Comparison of ENCODE assay signal across 8 mouse cellular contexts in the genomic region with DNA sequence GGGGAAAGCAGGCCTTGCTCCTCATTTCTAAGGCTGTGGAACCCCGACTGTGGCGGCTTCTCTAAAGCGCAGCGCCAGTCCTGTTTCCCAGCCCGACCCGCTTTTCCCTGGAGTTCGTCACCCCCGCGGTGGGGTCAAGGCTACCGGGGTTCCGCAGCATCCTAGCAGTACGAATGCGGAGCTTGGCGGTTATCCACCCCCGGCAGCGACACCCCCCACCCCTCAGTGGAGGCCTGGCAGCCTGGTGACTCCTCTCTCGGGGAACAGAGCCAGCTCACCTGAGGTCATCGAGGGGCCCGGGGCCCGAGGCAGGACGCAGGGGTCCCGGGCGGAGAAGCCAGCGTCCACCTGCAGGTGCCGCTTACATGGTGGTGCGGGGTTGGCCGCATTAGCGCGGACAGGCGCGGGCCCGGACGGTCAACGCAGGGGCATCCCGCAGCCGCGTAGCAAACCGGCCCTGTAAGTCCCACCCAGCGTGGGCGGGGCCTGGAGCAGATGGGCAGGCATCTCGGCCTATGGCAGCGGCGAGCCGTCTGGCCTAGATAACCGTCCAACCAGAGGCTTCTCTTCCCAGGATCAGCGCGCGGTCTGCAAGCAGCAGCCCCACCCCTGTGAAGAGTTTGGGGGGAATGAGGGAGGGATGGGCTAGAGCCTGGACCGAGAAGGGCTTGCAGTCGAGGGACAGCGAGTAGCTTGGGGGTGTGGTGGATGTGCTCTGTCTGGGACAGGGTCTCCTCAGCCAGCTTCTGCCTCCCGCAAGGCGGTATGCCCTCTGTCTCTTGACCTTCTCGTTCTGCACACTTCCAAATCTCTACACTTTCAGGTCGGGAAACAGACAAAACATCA. TPM values are rescaled to one million over a fixed set of nuclear protein-coding genes. Genes with fewer than 3 reads are reported as not detected.
DNase-seq lines count a peak whose midpoint lies in the region; ATAC-seq lines count a peak whose summit lies in the region.

A gene (minus strand): TSS at position 468 of the 846 bp plus-strand sequence.

- H3K4me3 ChIP-seq in heart, embryonic 13.5 days = peak within 1 kb of the TSS; percentile 69
- peak within 1 kb of the TSS; percentile 86 for H3K4me3 ChIP-seq in liver, embryonic 13.5 days (replicated peaks)
- peak within 1 kb of the TSS; percentile 78 for H3K4me3 ChIP-seq in stomach, embryonic 16.5 days (replicated peaks; ENCODE audit: low read length)

- peak; percentile 78 for ATAC-seq in erythroid progenitor cell, adult 5-6 weeks (replicated peaks; ENCODE audit: low FRiP score, poor library complexity, severe bottlenecking)
- ATAC-seq in heart, embryonic 13.5 days (ENCODE audit: extremely low read depth, insufficient number of reproducible peaks, low FRiP score, low TSS enrichment) = peak; percentile 79
- ATAC-seq in liver, embryonic 13.5 days (ENCODE audit: low read depth) = peak; percentile 79
- peak; percentile 82 for ATAC-seq in stomach, embryonic 16.5 days (ENCODE audit: insufficient read depth, low FRiP score)

- WGBS in heart, embryonic 13.5 days = under 1% methylated on average over 55 of the region's 55 CpGs
- under 1% methylated on average over 55 of the region's 55 CpGs for WGBS in liver, embryonic 13.5 days (ENCODE audit: insufficient replicate concordance)
- under 1% methylated on average over 55 of the region's 55 CpGs for whole genome bisulfite sequencing in stomach, embryonic 16.5 days

- H3K36me3 ChIP-seq in heart, embryonic 13.5 days = peaks cover 46% of the 10 kb centered on the region
- H3K36me3 ChIP-seq in liver, embryonic 13.5 days = peaks cover 22% of the 10 kb centered on the region
- H3K36me3 ChIP-seq in stomach, embryonic 16.5 days (ENCODE audit: control insufficient read depth, insufficient read depth, low read length) = no peaks in the 10 kb centered on the region; the same call in 1 of the 2 replicates

- peaks cover 17% of the 10 kb centered on the region for H3K27me3 ChIP-seq in heart, embryonic 13.5 days (replicated peaks)
- H3K27me3 ChIP-seq in liver, embryonic 13.5 days = peaks cover 12% of the 10 kb centered on the region; the same call in 1 of the 2 replicates
- no peaks in the 10 kb centered on the region for H3K27me3 ChIP-seq in stomach, embryonic 16.5 days (ENCODE audit: control insufficient read depth, insufficient read depth, low read length)

- peak within 1 kb of the TSS; percentile 95 for H3K4me2 ChIP-seq in heart, embryonic 13.5 days
- peak within 1 kb of the TSS; percentile 99 for H3K4me2 ChIP-seq in liver, embryonic 13.5 days
- H3K4me2 ChIP-seq in stomach, embryonic 16.5 days (ENCODE audit: low read depth, low read length) = peak within 1 kb of the TSS; percentile 81

- H3K4me1 ChIP-seq in heart, embryonic 13.5 days = peaks cover 37% of the 10 kb centered on the region
- H3K4me1 ChIP-seq in liver, embryonic 13.5 days (replicated peaks) = peaks cover 37% of the 10 kb centered on the region
- H3K4me1 ChIP-seq in stomach, embryonic 16.5 days (ENCODE audit: control insufficient read depth, insufficient read depth, low read length) = peaks cover 24% of the 10 kb centered on the region

- H3K27ac ChIP-seq in heart, embryonic 13.5 days (replicated peaks) = peak within 1 kb of the TSS; percentile 94
- H3K27ac ChIP-seq in liver, embryonic 13.5 days = peak within 1 kb of the TSS; percentile 81
- H3K27ac ChIP-seq in stomach, embryonic 16.5 days (ENCODE audit: low read length) = peak within 1 kb of the TSS; percentile 94

- peak within 1 kb of the TSS; percentile 86 for H3K9ac ChIP-seq in heart, embryonic 13.5 days
- H3K9ac ChIP-seq in liver, embryonic 13.5 days = peak within 1 kb of the TSS; percentile 91
- H3K9ac ChIP-seq in stomach, embryonic 16.5 days (ENCODE audit: low read length) = peak within 1 kb of the TSS; percentile 82

- peak; percentile 95 for DNase-seq in CD4-positive helper T cell, adult 2 months (ENCODE audit: low read depth, low spot score)
- DNase-seq in brain, embryonic 18.5 days (ENCODE audit: low read depth, low spot score) = peak; percentile 92
- DNase-seq in kidney, postnatal 14 days = peak; percentile 98
- peak; percentile 97 for DNase-seq in liver, embryonic 13.5 days
- DNase-seq in neural tube, embryonic 10.5 days (ENCODE audit: extremely low spot score, low spot score) = peak; percentile 96

- H3K9me3 ChIP-seq in heart, embryonic 13.5 days = no peaks in the 10 kb centered on the region
- H3K9me3 ChIP-seq in liver, embryonic 13.5 days (replicated peaks) = no peaks in the 10 kb centered on the region; the same call in 1 of the 2 replicates
- H3K9me3 ChIP-seq in stomach, embryonic 16.5 days (replicated peaks; ENCODE audit: control insufficient read depth, low read length) = no peaks in the 10 kb centered on the region

RNA-seq across cellular contexts. Expression of the gene that starts here (rescaled TPM):
- 1.3 and 1.4 TPM in 2 replicates for total RNA-seq in erythroid progenitor cell, adult 5-6 weeks (2015; ENCODE audit: low replicate concordance)
- 3.0 and 4.5 TPM in 2 replicates for total RNA-seq in erythroid progenitor cell, adult 5-6 weeks (2017; ENCODE audit: low replicate concordance)
- 33.0 and 35.5 TPM in 2 replicates for polyA plus RNA-seq in heart, embryonic 13.5 days (2015; fragmentation: Nextera tagmentation; extraction: Ambion mirVana)
- polyA plus RNA-seq in liver, embryonic 13.5 days (2015; fragmentation: Nextera tagmentation; extraction: Ambion mirVana) = 12.3 and 13.2 TPM in 2 replicates
- 23.5 and 27.5 TPM in 2 replicates for polyA plus RNA-seq in stomach, embryonic 16.5 days (2015; fragmentation: Nextera tagmentation; extraction: Ambion mirVana)

Comparison
In these comparisons a context has a peak if more than half of its experiments do, and no peak if none do; other contexts are left out.
1. Peak in every context shown above with its lines: DNase-seq, ATAC-seq, H3K4me3 ChIP-seq and H3K27ac ChIP-seq.